Mouse (Mus musculus) cortical plate, adult 2 months (tissue): ENCODE results near the gene Oxtr.

ENCODE experiments used
- CTCF ChIP-seq: fragments of 200-500 bp; IDR thresholded peaks from 2 replicates; pipeline ENCODE4 v1.5.1; 2011; ENCODE audit warnings: mild to moderate bottlenecking, control low read depth, low read length; ENCODE audit not compliant: insufficient read depth; ENCODE audit errors: extremely low read depth
- POLR2A ChIP-seq: fragments of 200-500 bp; IDR thresholded peaks from 2 replicates; pipeline ENCODE4 v1.6.1; 2011; ENCODE audit warnings: mild to moderate bottlenecking, low read length, control low read depth; ENCODE audit not compliant: insufficient read depth; ENCODE audit errors: extremely low read depth

DNA sequence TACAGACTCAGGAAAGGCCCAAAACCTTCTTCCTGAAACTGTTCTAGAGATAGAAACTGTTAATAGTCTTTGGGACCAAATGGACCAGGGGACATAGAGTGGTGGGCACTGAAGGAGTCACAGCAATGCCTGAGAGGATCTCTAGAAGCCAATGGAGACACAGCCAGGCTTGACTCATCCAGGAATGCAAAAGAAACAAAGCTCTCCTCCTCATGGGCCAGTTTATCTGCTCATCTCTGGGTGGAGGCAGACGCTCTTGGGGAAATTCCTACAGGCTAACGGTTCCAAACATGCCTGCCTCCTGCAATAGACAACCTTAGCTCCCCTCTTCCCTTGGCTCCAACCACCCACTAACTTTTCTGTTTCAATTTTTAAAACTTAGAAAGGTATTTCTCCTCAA, 7.7 kb upstream of the Oxtr start:
- no peak for TF ChIP-seq POLR2A
- TF ChIP-seq CTCF, result no peak
